Mouse (Mus musculus) neutrophil, adult 65 days (primary cell): Measurements from ENCODE around the gene Nebl. TPM values are rescaled to one million over a fixed set of nuclear protein-coding genes. Genes with fewer than 3 reads are reported as not detected.

ENCODE experiments used
- total RNA-seq: library from RNA; stranded (reverse); gene quantifications from 2 replicates; pipeline ENCODE4 v1.2.4, GENCODE M21; 2023

Gene Nebl
- total RNA-seq: 0.43 and 1.2 TPM in 2 replicates

DNA sequence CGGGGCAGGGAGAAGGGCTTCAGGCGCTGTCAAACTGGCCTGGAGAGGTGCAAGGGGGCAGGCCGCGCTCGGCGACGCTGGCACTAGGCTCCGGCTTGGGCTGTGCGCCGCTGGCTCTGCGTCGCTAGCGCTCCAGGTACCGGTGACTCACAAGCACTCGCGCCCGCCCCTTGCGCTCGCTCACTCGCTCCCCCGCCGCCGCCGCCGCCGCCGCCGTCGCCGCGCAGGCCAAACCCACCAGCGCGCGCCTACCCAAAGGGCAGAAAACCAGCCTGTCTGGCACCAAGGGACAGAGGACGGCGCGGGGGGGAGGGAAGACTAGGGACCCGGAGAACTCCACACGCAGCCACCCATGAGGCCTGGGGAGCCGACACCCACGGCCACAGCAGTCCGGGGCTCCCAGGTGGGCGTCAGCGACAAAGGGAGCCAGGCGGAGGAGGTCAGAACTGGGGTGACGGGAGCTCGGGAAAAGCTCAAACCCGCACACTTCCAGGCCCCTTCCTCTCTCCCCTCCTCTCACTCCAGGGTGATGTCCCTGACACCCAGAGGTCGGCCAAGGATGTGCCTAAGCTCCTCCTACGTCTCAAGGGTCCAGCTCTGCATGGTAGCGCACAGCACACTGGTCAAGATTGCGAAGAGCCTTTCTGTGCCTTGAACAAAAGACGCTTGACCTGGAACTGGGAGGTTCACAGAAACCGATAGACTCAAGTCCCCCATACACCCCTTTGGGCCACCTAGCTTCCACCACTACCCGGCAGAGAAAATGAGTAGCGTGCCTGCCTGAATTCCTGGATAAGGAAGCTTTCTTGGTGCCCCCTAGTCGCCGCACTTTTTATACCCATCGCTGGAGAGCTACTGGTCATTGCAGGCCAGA lies at the start of gene Nebl:
TSS of gene Nebl (minus strand) at position 508 of the 874 bp plus-strand sequence.

